Mouse (Mus musculus) embryonic facial prominence, embryonic 11.5 days (tissue): ENCODE results near the gene Zfr2. TPM values are rescaled to one million over a fixed set of nuclear protein-coding genes. Genes with fewer than 3 reads are reported as not detected.
A peak's percentile ranks its signal among the peaks of the same experiment; 100 is the strongest.

ENCODE experiments used
- ATAC-seq: fragments of 200-750 bp; cut with Nextera tagmentation; replicated peaks from 2 replicates; pipeline ENCODE4 v1.8.0; 2017; ENCODE audit warnings: low read depth; ENCODE audit not compliant: insufficient number of reproducible peaks, low FRiP score, low TSS enrichment
- DNase-seq: peaks from one replicate; pipeline ENCODE4 v3.0.0-alpha.2; 2015; ENCODE audit warnings: low spot score
- H3K27ac ChIP-seq: fragments of 300-500 bp; sonication (generic); replicated peaks from 2 replicates; pipeline ENCODE4 v1.5.1; 2014; ENCODE audit warnings: mild to moderate bottlenecking, low read depth, low read length, control low read depth
- H3K27me3 ChIP-seq: fragments of 300-500 bp; sonication (generic); 2 replicates; pipeline ENCODE4 v1.6.1; 2014; ENCODE audit warnings: mild to moderate bottlenecking, low read length, moderate library complexity, mixed read lengths; ENCODE audit not compliant: control insufficient read depth, insufficient read depth
- H3K36me3 ChIP-seq: fragments of 300-500 bp; sonication (generic); replicated peaks from 2 replicates; pipeline ENCODE4 v1.6.1; 2014; ENCODE audit warnings: low read depth, mild to moderate bottlenecking, low read length, moderate library complexity, mixed read lengths; ENCODE audit not compliant: control insufficient read depth, insufficient read depth
- H3K4me1 ChIP-seq: fragments of 300-500 bp; sonication (generic); 2 replicates; pipeline ENCODE4 v1.6.1; 2014; ENCODE audit warnings: low read length, mixed read lengths; ENCODE audit not compliant: control insufficient read depth, insufficient read depth
- H3K4me2 ChIP-seq: fragments of 300-500 bp; sonication (generic); 2 replicates; pipeline ENCODE4 v1.6.1; 2014; ENCODE audit warnings: low read depth, mild to moderate bottlenecking, control low read depth, low read length, moderate library complexity
- H3K4me3 ChIP-seq: fragments of 300-500 bp; sonication (generic); 2 replicates; pipeline ENCODE4 v1.5.1; 2014; ENCODE audit warnings: low read depth, low read length, control low read depth
- H3K9ac ChIP-seq: fragments of 300-500 bp; sonication (generic); replicated peaks from 2 replicates; pipeline ENCODE4 v1.6.1; 2014; ENCODE audit warnings: mild to moderate bottlenecking, control low read depth, low read length
- H3K9me3 ChIP-seq: fragments of 300-500 bp; sonication (generic); replicated peaks from 2 replicates; pipeline ENCODE4 v1.6.1; 2016; ENCODE audit warnings: mild to moderate bottlenecking, low read length, inconsistent platforms, mixed read lengths; ENCODE audit not compliant: control insufficient read depth
- WGBS: fragments of 180-500 bp; shearing (Covaris S2); extraction: QIAGEN DNeasy Blood & Tissue Kit; methylation state at CpG from one replicate; pipeline ENCODE4 v1.1.7; 2014; 5-methylcytosine and 5-hydroxymethylcytosine counted together
- polyA plus RNA-seq: library from polyadenylated mRNA; unstranded; fragments of >200 nt; fragmentation: Nextera tagmentation; extraction: Ambion mirVana; gene quantifications from 2 replicates; pipeline ENCODE4 v1.2.1, GENCODE M21; 2014

Zfr2 gene
- polyA plus RNA-seq, 1 experiment from 2014 or later, result 2.5 TPM

- ATAC-seq, result no peak; the same call in 1 of the 2 replicates
- Histone ChIP-seq H3K9ac (peak within 1 kb of the TSS; percentile 41), H3K4me2 (peak within 1 kb of the TSS; percentile 40), H3K4me1 (peaks cover 3% of the 10 kb centered on the region), H3K4me3 (peak within 1 kb of the TSS; percentile 25), H3K9me3 (no peaks in the 10 kb centered on the region), H3K27me3 (peaks cover 21% of the 10 kb centered on the region), H3K27ac (no peak within 1 kb of the TSS), H3K36me3 (no peaks in the 10 kb centered on the region)
- DNase-seq, result peak; percentile 61
- 8% methylated on average over 27 of the region's 27 CpGs for WGBS
Observed at GRCm38 (mm10) chr10:81230438-81231332, 2.3 kb upstream of the Zfr2 start, which contains the start of gene Atcay. Gene Atcay (minus strand): TSS chr10:81230833.

- Histone ChIP-seq H3K27ac (no peak overlapping the region), H3K9ac (no peak overlapping the region), H3K4me2 (no peak overlapping the region), H3K4me3 (no peak overlapping the region), H3K4me1 (peaks cover 3% of the 10 kb centered on the region), H3K27me3 (peaks cover 21% of the 10 kb centered on the region), H3K9me3 (no peaks in the 10 kb centered on the region), H3K36me3 (no peaks in the 10 kb centered on the region)
- WGBS, result 37% methylated on average over 7 of the region's 7 CpGs
- no peak for DNase-seq
- ATAC-seq, result no peak
Observed at GRCm38 (mm10) chr10:81231436-81231835, 1.5 kb upstream of the Zfr2 start.

GRCm38 (mm10) chr10:81233226-81233585 lies 251 bp downstream of the Zfr2 start:
- Histone ChIP-seq H3K27ac (no peak overlapping the region; the same call in 1 of the 2 replicates), H3K9me3 (no peaks in the 10 kb centered on the region), H3K27me3 (peaks cover 21% of the 10 kb centered on the region), H3K4me1 (peaks cover 3% of the 10 kb centered on the region), H3K4me3 (peak overlapping the region; percentile 70), H3K4me2 (peak overlapping the region; percentile 79), H3K9ac (peak overlapping the region; percentile 65), H3K36me3 (no peaks in the 10 kb centered on the region)
- 2% methylated on average over 26 of the region's 28 CpGs for WGBS
- ATAC-seq, result peak; percentile 47
- no peak for DNase-seq

GRCm38 (mm10) chr10:81234206-81234605 lies 1.3 kb downstream of the Zfr2 start:
- DNase-seq (no peak), ATAC-seq (no peak)
- no peaks in the 10 kb centered on the region for H3K9me3 ChIP-seq
- peaks cover 3% of the 10 kb centered on the region for H3K4me1 ChIP-seq
- H3K4me3 ChIP-seq, result no peak overlapping the region
- 81% methylated on average over 6 of the region's 6 CpGs for WGBS
- H3K9ac ChIP-seq, result no peak overlapping the region
- no peak overlapping the region for H3K27ac ChIP-seq
- H3K27me3 ChIP-seq, result peaks cover 19% of the 10 kb centered on the region
- H3K36me3 ChIP-seq, result no peaks in the 10 kb centered on the region
- no peak overlapping the region for H3K4me2 ChIP-seq

GRCm38 (mm10) chr10:81236471-81237268 lies 3.7 kb downstream of the Zfr2 start:
- H3K4me2 ChIP-seq, result no peak overlapping the region
- H3K36me3 ChIP-seq, result no peaks in the 10 kb centered on the region
- no peak overlapping the region for H3K27ac ChIP-seq
- no peak for DNase-seq
- H3K9ac ChIP-seq, result no peak overlapping the region
- peaks cover 8% of the 10 kb centered on the region for H3K4me1 ChIP-seq
- peaks cover 15% of the 10 kb centered on the region for H3K27me3 ChIP-seq
- no peak overlapping the region for H3K4me3 ChIP-seq
- 83% methylated on average over 12 of the region's 12 CpGs for WGBS
- ATAC-seq, result no peak
- H3K9me3 ChIP-seq, result no peaks in the 10 kb centered on the region

- DNase-seq (no peak), ATAC-seq (no peak)
- H3K4me3 ChIP-seq, result no peak overlapping the region
- H3K27ac ChIP-seq, result no peak overlapping the region
- peaks cover 7% of the 10 kb centered on the region for H3K4me1 ChIP-seq
- no peaks in the 10 kb centered on the region for H3K9me3 ChIP-seq
- peaks cover 13% of the 10 kb centered on the region for H3K27me3 ChIP-seq
- H3K36me3 ChIP-seq, result no peaks in the 10 kb centered on the region
- WGBS, result 67% methylated on average over 2 of the region's 2 CpGs
- no peak overlapping the region for H3K4me2 ChIP-seq
- H3K9ac ChIP-seq, result no peak overlapping the region
Observed at GRCm38 (mm10) chr10:81238618-81239017, 5.7 kb downstream of the Zfr2 start.

- Histone ChIP-seq H3K4me1 (peaks cover 5% of the 10 kb centered on the region; the same call in 1 of the 2 replicates), H3K27ac (no peak overlapping the region), H3K4me2 (no peak overlapping the region), H3K4me3 (no peak overlapping the region), H3K36me3 (no peaks in the 10 kb centered on the region), H3K9me3 (no peaks in the 10 kb centered on the region), H3K27me3 (peaks cover 13% of the 10 kb centered on the region), H3K9ac (no peak overlapping the region)
- DNase-seq (peak; percentile 77), ATAC-seq (no peak)
- 22% methylated on average over 13 of the region's 13 CpGs for WGBS
Observed at GRCm38 (mm10) chr10:81240876-81241275, 7.9 kb downstream of the Zfr2 start.
